Mouse (Mus musculus) c-Kit-positive CD71-negative TER-119-negative erythroid progenitor cells, embryonic 14.5 days (primary cell): ENCODE results near the gene Cog7.

ENCODE experiments used
- DNase-seq: peaks from one replicate; pipeline ENCODE4 v3.0.0-alpha.2; 2013; ENCODE audit warnings: low read depth

Gene Cog7

DNA sequence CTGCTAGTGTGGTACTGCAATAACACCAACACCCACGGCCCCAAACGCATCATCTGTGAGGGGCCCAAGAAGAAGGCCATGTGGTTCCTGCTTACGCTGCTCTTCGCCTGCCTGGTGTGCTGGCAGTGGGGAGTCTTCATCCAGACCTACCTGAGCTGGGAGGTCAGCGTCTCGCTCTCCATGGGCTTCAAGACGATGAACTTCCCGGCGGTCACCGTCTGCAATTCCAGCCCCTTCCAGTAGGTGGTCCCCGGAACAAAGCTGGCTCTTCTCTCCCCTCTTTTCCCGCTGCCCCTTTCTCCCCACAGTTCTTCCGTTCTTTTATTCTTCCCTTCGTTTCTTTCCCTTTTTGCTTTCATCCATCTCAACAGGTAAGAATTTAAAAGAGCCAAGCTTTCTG lies 82.2 kb downstream of the Cog7 start:
- peak; percentile 16 for DNase-seq

DNA sequence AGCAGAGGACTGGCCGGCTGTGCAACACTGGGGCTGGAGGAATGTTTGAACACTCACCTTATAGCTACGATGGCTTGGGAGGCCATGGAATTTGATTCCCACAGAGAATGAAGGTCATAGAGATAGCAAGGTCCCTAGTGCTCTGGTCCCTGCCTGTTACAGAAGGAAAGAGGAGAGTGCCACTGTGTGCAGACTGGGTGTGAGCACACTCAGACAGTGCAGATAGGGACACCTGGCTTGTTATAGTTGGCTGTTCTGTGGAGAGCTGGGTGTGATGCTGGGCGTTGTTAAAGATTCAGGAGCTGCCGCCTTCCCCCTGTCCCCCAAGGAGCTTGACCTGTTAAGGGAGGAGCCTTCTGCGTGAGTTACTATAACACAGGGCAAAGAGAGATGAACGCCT lies 84.8 kb downstream of the Cog7 start:
- no peak for DNase-seq

DNA sequence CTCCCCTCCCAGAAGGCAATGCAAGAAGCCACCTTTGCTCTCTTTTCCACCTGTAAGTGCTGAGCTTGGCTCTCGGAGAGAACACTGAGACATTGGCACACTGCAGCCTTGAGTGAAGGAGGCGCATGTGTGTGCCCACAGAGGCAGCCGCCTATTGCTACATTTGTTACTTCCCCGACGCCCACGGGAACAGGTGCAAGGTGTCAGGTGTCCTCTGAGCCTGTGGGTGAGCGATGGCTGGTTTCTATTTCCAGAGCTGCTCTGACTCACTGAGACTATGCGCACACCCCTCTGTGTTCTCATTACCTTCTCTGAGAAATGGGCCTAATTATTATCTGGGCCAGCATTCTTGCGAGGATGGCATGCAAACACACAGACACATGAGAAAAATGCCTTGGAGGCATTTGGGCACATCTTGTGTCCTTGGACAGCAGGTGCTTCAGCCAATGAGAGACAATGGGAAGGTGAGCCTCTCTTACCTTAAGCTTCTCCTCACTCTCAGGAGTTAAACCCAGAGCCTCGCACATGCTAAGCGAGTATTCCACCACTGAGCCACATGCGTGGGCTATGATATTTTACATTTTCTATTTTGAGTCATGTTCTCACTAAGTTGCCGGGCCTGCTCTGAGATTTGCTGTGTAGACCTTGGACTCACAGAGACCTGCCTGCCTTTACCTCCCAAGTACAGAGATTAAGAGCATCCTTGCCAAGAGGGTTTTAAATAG lies 90.7 kb downstream of the Cog7 start:
- DNase-seq, result no peak

DNA sequence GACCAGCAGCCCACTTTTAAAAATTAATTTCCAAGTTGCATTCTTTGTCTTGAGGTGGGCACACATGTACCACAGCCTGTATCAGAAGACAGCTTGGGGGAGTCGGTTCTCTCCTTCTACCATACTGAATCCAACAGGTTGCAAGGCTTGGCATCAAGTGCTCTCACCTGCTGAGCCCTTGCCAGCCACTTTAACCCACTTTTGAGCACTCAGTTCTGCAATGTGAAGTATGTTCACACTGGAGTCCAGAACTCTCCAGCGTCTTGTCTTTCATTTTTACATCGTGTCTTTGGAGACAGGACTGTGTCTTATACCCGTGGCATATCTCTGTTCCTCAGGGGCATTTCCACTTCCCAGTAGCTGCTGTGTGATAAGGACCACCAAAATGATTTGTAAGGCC lies 101.3 kb downstream of the Cog7 start:
- no peak for DNase-seq

DNA sequence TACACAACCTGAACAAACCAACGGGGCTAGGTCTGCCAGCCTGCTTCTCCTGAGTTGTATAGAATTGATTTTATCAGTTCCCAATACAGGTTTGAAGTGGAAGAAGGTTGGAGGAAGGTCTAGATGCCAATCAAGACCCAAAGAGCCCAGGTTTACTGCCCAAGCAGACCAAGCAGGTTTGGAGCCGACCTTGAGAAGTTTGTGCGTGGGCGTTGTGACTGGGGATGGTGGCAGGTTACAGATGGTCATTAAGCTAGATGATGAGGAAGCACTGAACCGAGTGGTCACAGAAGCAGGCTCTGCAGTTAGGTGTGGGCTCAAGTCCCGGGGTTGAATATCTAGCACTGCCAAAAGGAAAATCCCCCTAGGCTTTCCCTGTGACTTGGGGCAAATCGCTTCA lies 106.7 kb downstream of the Cog7 start:
- no peak for DNase-seq

DNA sequence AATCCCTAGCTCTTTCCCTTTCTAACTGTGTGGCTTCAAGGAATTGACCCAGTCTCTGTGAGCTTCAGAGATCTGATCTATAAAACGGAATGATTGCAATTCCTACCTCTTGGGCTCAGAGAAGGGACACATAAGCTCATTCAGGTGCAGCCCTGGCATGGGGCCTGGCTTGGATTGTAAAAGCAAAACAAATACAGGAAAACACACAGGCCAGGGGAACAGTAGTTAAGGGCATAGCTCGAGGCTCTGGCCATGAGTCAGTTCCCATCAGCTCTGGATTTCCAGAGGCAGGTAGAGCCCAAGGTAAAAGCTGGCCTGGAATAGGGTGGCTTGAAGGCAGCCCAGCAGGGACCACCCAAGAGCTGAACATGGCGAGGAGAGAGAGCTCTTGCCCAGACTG lies 107.5 kb downstream of the Cog7 start:
- DNase-seq, result no peak

DNA sequence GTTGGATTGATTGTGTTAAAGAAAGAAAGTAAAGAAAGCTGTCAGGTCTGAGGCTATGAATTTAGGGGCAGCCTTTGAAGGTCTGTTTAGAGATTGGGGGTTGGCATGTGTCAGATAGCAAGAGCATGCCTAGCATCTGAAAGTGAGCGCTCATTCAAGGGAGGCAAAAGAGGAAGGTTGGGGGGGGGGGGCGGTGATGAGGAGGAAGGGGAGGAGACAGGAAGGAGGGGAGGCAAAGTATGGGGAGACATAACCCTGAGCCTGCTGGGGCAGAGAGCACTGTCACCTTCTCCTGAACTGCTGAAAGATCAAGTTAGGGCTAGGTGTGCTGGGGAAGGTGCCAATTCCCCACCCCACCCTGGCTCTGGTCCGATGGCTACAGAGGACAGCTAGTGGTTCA lies 109.9 kb downstream of the Cog7 start:
- DNase-seq, result peak; percentile 7

DNA sequence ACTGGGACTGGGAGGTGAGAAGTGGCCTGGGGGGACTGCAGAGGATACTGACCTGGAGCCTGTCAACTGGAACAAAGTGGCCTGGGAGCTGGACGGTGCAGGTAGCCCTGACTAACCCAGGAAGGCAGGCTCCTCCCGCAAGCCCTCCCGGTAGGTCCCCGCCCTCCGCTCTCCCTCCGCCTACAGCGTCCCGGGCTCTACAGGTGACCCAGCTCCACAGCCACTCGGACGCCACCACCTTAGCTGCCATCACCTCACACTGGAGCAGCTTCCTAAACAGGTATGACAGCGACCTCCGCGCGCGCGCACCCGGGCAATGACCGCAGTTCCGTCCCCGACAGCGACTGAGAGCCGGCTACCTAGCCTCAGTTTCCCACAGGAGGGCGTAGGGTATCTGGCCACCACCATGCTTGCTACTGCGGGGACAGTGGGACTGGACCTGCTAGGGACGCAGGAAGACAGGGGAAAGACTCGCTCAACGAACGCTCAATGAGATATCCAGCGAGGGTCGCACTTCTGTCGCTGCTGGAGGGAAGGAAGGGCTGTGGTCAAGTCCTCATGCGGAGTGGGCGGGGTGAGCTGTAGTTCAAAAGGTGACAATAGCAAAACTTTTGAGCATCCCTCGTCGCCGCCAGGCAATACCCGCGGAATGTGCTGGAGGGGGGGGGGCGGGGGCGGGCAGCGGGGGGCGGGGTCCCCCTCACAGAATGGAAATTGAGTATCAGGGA lies 116.5 kb downstream of the Cog7 start, which contains the start of gene Scnn1b:
Gene Scnn1b, plus strand, starts transcription at position 181 of the 728 bp plus-strand sequence.
- no peak for DNase-seq

DNA sequence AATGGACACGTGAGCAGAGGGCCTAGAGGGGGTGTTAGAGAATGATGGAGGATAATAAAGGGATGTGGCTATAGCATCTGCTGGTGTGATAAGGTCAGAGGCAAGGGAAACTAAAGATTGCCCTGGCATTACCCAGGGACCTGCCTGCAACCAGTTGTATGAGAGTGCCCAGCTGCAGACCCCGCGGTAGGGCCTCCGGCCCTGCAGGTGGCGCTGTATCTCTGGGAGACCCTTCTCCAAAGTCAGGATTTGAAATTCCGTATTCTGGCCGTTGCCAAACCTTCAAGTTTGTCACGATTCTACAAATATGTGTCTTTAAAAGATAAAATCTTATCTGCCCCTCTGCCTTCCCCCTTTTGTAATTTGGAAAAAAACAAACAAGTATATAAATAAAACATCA lies 122.6 kb downstream of the Cog7 start:
- no peak for DNase-seq

DNA sequence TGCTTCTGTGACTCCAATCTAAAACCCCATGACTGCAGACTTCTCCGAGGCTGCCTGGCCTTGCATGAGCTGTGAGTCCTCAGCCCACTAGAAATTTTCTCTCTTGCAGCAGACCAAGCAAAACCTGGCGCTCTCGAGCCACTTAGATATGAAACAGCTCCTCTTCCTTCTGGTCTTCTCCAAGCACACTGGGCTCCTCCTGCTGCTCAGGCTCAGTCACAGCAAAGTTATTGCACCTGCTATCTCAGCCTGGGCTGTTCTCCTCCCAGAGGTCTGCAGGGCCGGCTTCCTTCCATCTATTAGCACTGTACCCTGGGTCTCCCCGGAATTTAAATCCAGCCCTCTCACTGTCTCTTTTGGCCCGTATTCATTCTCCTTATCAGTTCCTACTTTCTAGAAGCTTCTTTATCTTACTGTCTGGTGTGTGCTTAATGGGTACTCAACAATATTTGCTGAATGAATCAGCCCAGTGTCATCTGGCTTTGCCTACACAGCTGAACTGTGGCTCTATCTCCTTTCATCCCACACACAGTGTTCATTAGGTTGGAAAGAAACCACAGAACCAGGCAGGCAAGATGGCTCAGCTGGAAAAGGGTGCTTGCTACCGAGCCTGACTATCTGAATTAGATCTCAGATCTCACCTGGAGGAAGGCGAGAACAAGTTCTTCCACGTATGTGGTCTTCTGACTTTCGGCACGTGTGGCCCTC lies 124.2 kb downstream of the Cog7 start:
- DNase-seq, result no peak

DNA sequence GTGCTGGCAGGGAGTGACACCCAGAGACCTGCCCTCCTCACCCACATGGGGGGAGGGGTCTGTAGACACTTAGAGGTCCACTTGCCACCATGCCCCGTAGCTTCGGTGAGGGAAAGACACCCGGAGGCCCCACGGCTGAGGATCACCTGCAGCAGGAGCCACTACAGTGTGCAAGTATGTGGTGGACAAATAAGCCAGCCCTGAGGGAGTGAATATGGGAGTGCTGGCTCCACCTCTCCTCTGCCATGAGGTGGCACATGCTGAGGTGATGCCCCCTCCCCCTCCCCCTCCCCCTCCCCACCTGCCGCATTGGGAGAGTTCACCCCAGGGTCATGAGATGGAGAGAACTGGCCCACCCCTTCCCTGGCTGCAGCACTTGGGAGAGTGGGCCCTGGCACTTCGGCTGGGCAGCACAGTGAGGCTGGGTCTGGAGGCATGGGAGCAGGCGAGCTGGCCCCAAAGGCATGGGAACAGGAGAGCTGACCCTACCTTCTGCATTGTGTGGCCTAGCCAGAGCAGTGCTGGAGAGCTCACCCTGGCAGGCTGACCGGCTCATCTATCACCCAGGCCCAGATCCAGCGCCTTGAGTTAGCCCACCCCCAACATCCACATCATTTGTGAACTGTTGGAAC lies 132.9 kb downstream of the Cog7 start:
- DNase-seq, result no peak

DNA sequence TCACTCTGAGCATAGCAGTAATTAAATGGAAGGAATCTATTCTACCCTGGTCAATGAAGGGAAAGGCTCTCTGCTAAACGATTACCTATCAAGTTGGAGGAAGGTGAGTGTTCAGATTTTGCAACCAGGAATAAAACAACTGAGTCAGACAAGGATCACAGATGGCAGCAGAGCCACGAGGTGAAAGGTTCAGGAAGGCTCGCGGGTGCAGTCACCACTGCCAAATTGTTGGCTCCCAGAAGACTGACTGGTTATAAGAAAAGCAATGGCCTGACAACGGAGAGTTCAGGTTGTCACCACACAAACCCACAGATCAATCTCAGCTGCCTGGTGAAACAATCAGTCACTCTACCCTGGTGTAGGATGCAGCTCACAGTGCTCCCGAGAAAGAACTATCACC lies 135.5 kb downstream of the Cog7 start:
- no peak for DNase-seq

DNA sequence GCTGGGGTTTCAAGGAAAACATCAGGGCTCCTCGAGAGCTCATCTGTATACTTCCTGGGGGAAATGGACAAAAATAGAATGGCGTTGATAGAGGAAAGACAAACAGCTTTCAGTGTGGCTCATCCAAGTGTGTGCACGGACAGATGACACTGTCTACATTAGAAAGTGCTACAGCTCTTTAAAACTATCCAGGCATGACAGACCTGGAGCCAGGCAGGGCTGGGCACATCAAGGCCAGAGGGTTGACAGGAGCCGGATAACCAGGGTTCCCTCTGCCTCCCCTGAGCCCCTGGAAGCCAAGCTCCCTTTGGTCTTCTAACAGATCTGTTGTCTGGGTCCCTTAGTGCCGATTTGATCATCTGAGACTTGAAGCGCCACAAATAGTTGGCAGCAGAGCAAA lies 139.3 kb downstream of the Cog7 start:
- DNase-seq, result no peak

DNA sequence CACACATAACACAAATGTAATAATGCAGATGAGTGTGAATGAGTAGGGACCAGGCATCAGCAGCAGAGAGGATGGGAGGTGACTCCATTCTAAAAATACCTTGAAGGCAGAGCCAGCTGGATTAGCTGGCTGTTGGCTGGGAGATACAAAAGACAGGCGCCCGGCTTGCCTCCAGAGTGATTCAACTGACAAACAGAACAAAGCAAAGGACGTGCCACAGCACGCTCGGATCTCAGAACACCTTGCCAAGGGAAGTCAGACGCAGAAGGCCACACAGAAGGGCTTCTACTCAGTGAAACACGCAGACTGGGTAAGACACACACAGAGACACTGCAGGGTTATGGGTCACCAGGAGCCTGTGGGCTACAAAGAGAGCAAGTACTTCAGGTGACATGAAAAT lies 140.7 kb downstream of the Cog7 start:
- DNase-seq, result no peak

DNA sequence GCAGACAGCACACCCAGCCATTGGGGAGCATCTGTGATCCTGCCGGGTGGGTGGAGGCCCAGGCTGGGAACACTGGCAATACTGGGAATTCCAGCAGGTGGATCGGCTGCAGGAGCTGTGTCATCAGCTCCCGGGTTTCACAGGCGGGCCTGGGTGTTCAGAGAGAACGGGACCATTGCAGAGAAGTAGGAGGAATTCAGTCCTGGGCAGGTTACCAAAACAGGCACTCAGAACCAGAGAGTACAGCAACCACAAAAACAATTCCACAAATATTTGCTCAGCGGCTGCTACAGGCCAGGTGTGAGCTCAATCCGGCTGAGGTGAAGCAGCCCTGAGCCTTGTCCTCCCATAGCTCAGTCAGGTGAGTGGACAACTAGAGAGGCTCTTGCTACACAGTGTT lies 144.7 kb downstream of the Cog7 start:
- no peak for DNase-seq

DNA sequence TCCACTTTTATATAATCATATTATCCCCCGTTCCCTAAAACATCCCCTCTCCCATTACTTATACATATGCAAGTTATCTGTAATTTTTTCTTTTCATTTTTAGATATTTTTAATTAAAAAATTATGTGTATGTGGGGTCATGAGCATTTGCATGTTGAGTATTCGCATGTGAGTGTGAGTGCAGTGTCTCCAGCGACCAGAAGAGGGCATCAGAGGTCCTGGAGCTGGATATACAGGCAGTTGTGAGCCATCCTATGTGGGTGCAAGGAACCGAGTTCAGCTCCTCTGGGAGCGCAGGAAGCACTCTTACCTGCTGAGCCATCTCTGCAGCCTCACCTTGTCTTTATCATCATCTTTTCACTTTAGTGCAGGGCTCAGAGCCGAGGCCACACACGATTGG lies 146.1 kb downstream of the Cog7 start:
- no peak for DNase-seq
